8 mouse cellular contexts compared by ENCODE assay signal in the genomic region with DNA sequence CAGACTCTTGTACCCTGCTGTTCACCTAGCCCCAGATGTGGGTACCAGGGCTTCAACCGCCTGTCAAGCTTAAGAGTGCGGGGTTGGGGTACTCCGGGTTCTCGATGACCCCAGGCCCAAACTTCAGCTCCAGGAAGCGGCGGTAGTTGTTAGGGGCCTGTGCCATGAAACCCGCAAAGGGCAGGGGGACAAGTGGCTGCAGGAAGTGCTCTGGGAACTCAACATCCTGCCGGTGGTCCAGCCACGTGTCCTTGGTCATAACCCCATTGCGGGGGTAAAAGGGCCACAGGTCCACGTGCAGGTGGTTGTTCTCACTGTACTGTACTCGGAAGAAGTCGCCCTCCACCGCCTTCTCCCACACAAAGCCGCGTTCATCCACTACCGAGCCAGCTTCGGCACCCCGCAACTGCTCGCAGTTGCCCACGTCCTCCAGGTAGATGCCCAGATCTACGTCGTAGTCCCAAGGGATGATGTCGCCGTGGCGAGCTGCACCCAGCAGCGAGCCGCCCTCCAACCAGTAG. TPM values are rescaled to one million over a fixed set of nuclear protein-coding genes. Genes with fewer than 3 reads are reported as not detected.
DNase-seq lines count a peak whose midpoint lies in the region; ATAC-seq and TF ChIP-seq lines count a peak whose summit lies in the region.

No protein-coding gene starts in this region.

- peak overlapping the region; percentile 47 for H3K4me3 ChIP-seq in kidney, embryonic 15.5 days (replicated peaks)
- no peak overlapping the region for H3K4me3 ChIP-seq in kidney, adult 2 months (ENCODE audit: insufficient read depth, low read depth, low read length)
- H3K4me3 ChIP-seq in embryonic facial prominence, embryonic 14.5 days (ENCODE audit: low read depth, low read length): peak overlapping the region; percentile 46
- H3K4me3 ChIP-seq in intestine, embryonic 14.5 days (ENCODE audit: low read depth, low read length): peak overlapping the region; percentile 34
- H3K4me3 ChIP-seq in neural tube, embryonic 12.5 days: peak overlapping the region; percentile 43

- H3K4me2 ChIP-seq in kidney, embryonic 15.5 days: peak overlapping the region; percentile 92
- peak overlapping the region; percentile 88 for H3K4me2 ChIP-seq in embryonic facial prominence, embryonic 14.5 days (ENCODE audit: low read depth, low read length)
- peak overlapping the region; percentile 56 for H3K4me2 ChIP-seq in intestine, embryonic 14.5 days (ENCODE audit: low read length)
- peak overlapping the region; percentile 83 for H3K4me2 ChIP-seq in neural tube, embryonic 12.5 days (replicated peaks)

- peaks cover 30% of the 10 kb centered on the region for H3K4me1 ChIP-seq in kidney, embryonic 15.5 days
- H3K4me1 ChIP-seq in kidney, adult 2 months (ENCODE audit: control insufficient read depth, insufficient read depth, low read length): no peaks in the 10 kb centered on the region
- peaks cover 4% of the 10 kb centered on the region for H3K4me1 ChIP-seq in embryonic facial prominence, embryonic 14.5 days (ENCODE audit: control insufficient read depth, insufficient read depth, low read length)
- H3K4me1 ChIP-seq in intestine, embryonic 14.5 days (replicated peaks; ENCODE audit: control insufficient read depth, insufficient read depth, low read length): peaks cover 4% of the 10 kb centered on the region
- H3K4me1 ChIP-seq in neural tube, embryonic 12.5 days: peaks cover 36% of the 10 kb centered on the region

- no peak for TF ChIP-seq CTCF in kidney, adult 2 months (conservative IDR thresholded peaks at IDR 0.05; ENCODE audit: insufficient read depth, insufficient read length, low read depth, low read length)

- H3K36me3 ChIP-seq in kidney, embryonic 15.5 days: peaks cover 51% of the 10 kb centered on the region
- no peaks in the 10 kb centered on the region for H3K36me3 ChIP-seq in kidney, adult 2 months (ENCODE audit: control insufficient read depth, insufficient read depth, low read length)
- H3K36me3 ChIP-seq in embryonic facial prominence, embryonic 14.5 days (ENCODE audit: control insufficient read depth, insufficient read depth, low read length): peaks cover 51% of the 10 kb centered on the region
- peaks cover 37% of the 10 kb centered on the region for H3K36me3 ChIP-seq in intestine, embryonic 14.5 days (ENCODE audit: control insufficient read depth, insufficient read depth, low read length)
- H3K36me3 ChIP-seq in neural tube, embryonic 12.5 days: peaks cover 25% of the 10 kb centered on the region

- H3K9me3 ChIP-seq in kidney, embryonic 15.5 days (replicated peaks): no peaks in the 10 kb centered on the region
- H3K9me3 ChIP-seq in embryonic facial prominence, embryonic 14.5 days (ENCODE audit: control insufficient read depth, low read length): no peaks in the 10 kb centered on the region
- H3K9me3 ChIP-seq in intestine, embryonic 14.5 days (ENCODE audit: control insufficient read depth, low read length): no peaks in the 10 kb centered on the region
- H3K9me3 ChIP-seq in neural tube, embryonic 12.5 days: no peaks in the 10 kb centered on the region

- ATAC-seq in kidney, embryonic 15.5 days (replicated peaks; ENCODE audit: low FRiP score): peak; percentile 10; the same call in 1 of the 2 replicates
- no peak for ATAC-seq in embryonic facial prominence, embryonic 14.5 days (ENCODE audit: low read depth)
- no peak for ATAC-seq in intestine, embryonic 14.5 days (replicated peaks; ENCODE audit: low FRiP score, low TSS enrichment, low read depth)
- no peak for ATAC-seq in neural tube, embryonic 12.5 days (ENCODE audit: low FRiP score, low read depth)

- 50% methylated on average over 28 of the region's 28 CpGs for WGBS in kidney, embryonic 15.5 days
- WGBS in kidney, adult 2 months: 86% methylated on average over 28 of the region's 28 CpGs
- 49% methylated on average over 24 of the region's 28 CpGs for WGBS in embryonic facial prominence, embryonic 14.5 days
- WGBS in intestine, embryonic 14.5 days: 55% methylated on average over 28 of the region's 28 CpGs
- 56% methylated on average over 28 of the region's 28 CpGs for WGBS in neural tube, embryonic 12.5 days

- peaks cover 30% of the 10 kb centered on the region for H3K27me3 ChIP-seq in kidney, embryonic 15.5 days
- no peaks in the 10 kb centered on the region for H3K27me3 ChIP-seq in kidney, adult 2 months (replicated peaks; ENCODE audit: control insufficient read depth, insufficient read depth, low read length)
- peaks cover 10% of the 10 kb centered on the region for H3K27me3 ChIP-seq in embryonic facial prominence, embryonic 14.5 days (replicated peaks; ENCODE audit: control insufficient read depth, insufficient read depth, low read length)
- H3K27me3 ChIP-seq in intestine, embryonic 14.5 days (replicated peaks; ENCODE audit: control insufficient read depth, insufficient read depth, low read length): no peaks in the 10 kb centered on the region; the same call in none of the 2 replicates
- peaks cover 29% of the 10 kb centered on the region for H3K27me3 ChIP-seq in neural tube, embryonic 12.5 days (replicated peaks)

- DNase-seq in kidney, adult 2 months: no peak
- DNase-seq in embryonic facial prominence, embryonic 14.5 days (ENCODE audit: low spot score): no peak
- DNase-seq in intestine, embryonic 14.5 days (ENCODE audit: low spot score): peak; percentile 57
- no peak for DNase-seq in adrenal gland, postnatal 14 days
- DNase-seq in embryo, embryonic 10.5 days (ENCODE audit: low spot score): no peak
- no peak for DNase-seq in layer of hippocampus, adult 9-10 months (ENCODE audit: low spot score)

- H3K27ac ChIP-seq in kidney, embryonic 15.5 days: no peak overlapping the region
- H3K27ac ChIP-seq in kidney, adult 2 months (ENCODE audit: insufficient read depth, low read depth, low read length): no peak overlapping the region
- H3K27ac ChIP-seq in embryonic facial prominence, embryonic 14.5 days (replicated peaks; ENCODE audit: low read depth, low read length): no peak overlapping the region
- no peak overlapping the region for H3K27ac ChIP-seq in intestine, embryonic 14.5 days (ENCODE audit: low read depth)
- no peak overlapping the region for H3K27ac ChIP-seq in neural tube, embryonic 12.5 days

- TF ChIP-seq POLR2A in kidney, adult 2 months (IDR thresholded peaks at IDR 0.05; ENCODE audit: low read depth, low read length): no peak

- H3K9ac ChIP-seq in kidney, embryonic 15.5 days: peak overlapping the region; percentile 25; the same call in 1 of the 2 replicates
- peak overlapping the region; percentile 58; the same call in 1 of the 2 replicates for H3K9ac ChIP-seq in embryonic facial prominence, embryonic 14.5 days (ENCODE audit: low read depth, low read length)
- no peak overlapping the region for H3K9ac ChIP-seq in intestine, embryonic 14.5 days (ENCODE audit: low read length)
- H3K9ac ChIP-seq in neural tube, embryonic 12.5 days: peak overlapping the region; percentile 62

RNA-seq across cellular contexts. Expression of a gene that starts 5.2 kb away (rescaled TPM):
- 91.5 and 99.8 TPM in 2 replicates for polyA plus RNA-seq in kidney, embryonic 15.5 days (2015; fragmentation: Nextera tagmentation; extraction: Ambion mirVana)
- polyA plus RNA-seq in kidney, adult 2 months (2012; rRNA removed): 94.4 and 116 TPM in 2 replicates
- polyA plus RNA-seq in embryonic facial prominence, embryonic 14.5 days (2014; fragmentation: Nextera tagmentation; extraction: Ambion mirVana): 97.4 and 107 TPM in 2 replicates
- 107 and 111 TPM in 2 replicates for polyA plus RNA-seq in intestine, embryonic 14.5 days (2014; fragmentation: Nextera tagmentation; extraction: Ambion mirVana)
- 170 and 172 TPM in 2 replicates for polyA plus RNA-seq in neural tube, embryonic 12.5 days (2016; fragmentation: Nextera tagmentation; extraction: Ambion mirVana)
- 71.1 and 71.7 TPM in 2 replicates for total RNA-seq in adrenal gland, postnatal 14 days (2021)

RNA-seq across cellular contexts. Expression of a gene that starts 6.1 kb away (rescaled TPM):
- polyA plus RNA-seq in kidney, embryonic 15.5 days (2015; fragmentation: Nextera tagmentation; extraction: Ambion mirVana): 32.0 and 34.1 TPM in 2 replicates
- 31.0 and 33.9 TPM in 2 replicates for polyA plus RNA-seq in kidney, adult 2 months (2012; rRNA removed)
- polyA plus RNA-seq in embryonic facial prominence, embryonic 14.5 days (2014; fragmentation: Nextera tagmentation; extraction: Ambion mirVana): 28.2 and 28.6 TPM in 2 replicates
- 27.5 and 28.3 TPM in 2 replicates for polyA plus RNA-seq in intestine, embryonic 14.5 days (2014; fragmentation: Nextera tagmentation; extraction: Ambion mirVana)
- 35.7 and 36.2 TPM in 2 replicates for polyA plus RNA-seq in neural tube, embryonic 12.5 days (2016; fragmentation: Nextera tagmentation; extraction: Ambion mirVana)
- 23.8 and 25.1 TPM in 2 replicates for total RNA-seq in adrenal gland, postnatal 14 days (2021)

RNA-seq across cellular contexts. Expression of a gene that starts 29.3 kb away (rescaled TPM):
- polyA plus RNA-seq in kidney, embryonic 15.5 days (2015; fragmentation: Nextera tagmentation; extraction: Ambion mirVana): 46.9 and 48.6 TPM in 2 replicates
- polyA plus RNA-seq in kidney, adult 2 months (2012; rRNA removed): 74.6 and 95.2 TPM in 2 replicates
- 26.5 and 27.5 TPM in 2 replicates for polyA plus RNA-seq in embryonic facial prominence, embryonic 14.5 days (2014; fragmentation: Nextera tagmentation; extraction: Ambion mirVana)
- 41.5 and 43.9 TPM in 2 replicates for polyA plus RNA-seq in intestine, embryonic 14.5 days (2014; fragmentation: Nextera tagmentation; extraction: Ambion mirVana)
- polyA plus RNA-seq in neural tube, embryonic 12.5 days (2016; fragmentation: Nextera tagmentation; extraction: Ambion mirVana): 17.8 and 18.9 TPM in 2 replicates
- total RNA-seq in adrenal gland, postnatal 14 days (2021): 120 and 160 TPM in 2 replicates

RNA-seq across cellular contexts. Expression of a gene that starts 32.2 kb away (rescaled TPM):
- polyA plus RNA-seq in kidney, embryonic 15.5 days (2015; fragmentation: Nextera tagmentation; extraction: Ambion mirVana): 14.6 and 17.7 TPM in 2 replicates
- 18.3 and 23.3 TPM in 2 replicates for polyA plus RNA-seq in kidney, adult 2 months (2012; rRNA removed)
- 14.4 and 16.5 TPM in 2 replicates for polyA plus RNA-seq in embryonic facial prominence, embryonic 14.5 days (2014; fragmentation: Nextera tagmentation; extraction: Ambion mirVana)
- polyA plus RNA-seq in intestine, embryonic 14.5 days (2014; fragmentation: Nextera tagmentation; extraction: Ambion mirVana): 12.0 and 12.8 TPM in 2 replicates
- 9.5 and 10.4 TPM in 2 replicates for polyA plus RNA-seq in neural tube, embryonic 12.5 days (2016; fragmentation: Nextera tagmentation; extraction: Ambion mirVana)
- total RNA-seq in adrenal gland, postnatal 14 days (2021): 25.0 and 35.4 TPM in 2 replicates
